Mouse (Mus musculus): Measurements from ENCODE around the gene Bcl9. TPM values are rescaled to one million over a fixed set of nuclear protein-coding genes. Genes with fewer than 3 reads are reported as not detected.

Bcl9 gene
- total and polyA plus RNA-seq, 3 experiments: 2.1 to 20.8 TPM; not detected in 1

GRCm38 (mm10) chr3:97241826-97242225 is 55.9 kb downstream of the Bcl9 start:
- Histone ChIP-seq H3K27me3 (ENCODE audit: control insufficient read depth in 1 of 2, insufficient read depth in 2 of 2, low read length in 2 of 2) (peaks cover 17 to 18% of the 10 kb centered on the region in 2 experiments), H3K4me3 (ENCODE audit: control insufficient read depth in 1 of 2, insufficient read depth in 1 of 2, low read depth in 2 of 2, low read length in 2 of 2) (no peak overlapping the region), H3K9me3 (replicated peaks; ENCODE audit: insufficient read depth, low read length) (no peaks in the 10 kb centered on the region), H3K9ac (ENCODE audit: control insufficient read depth, low read depth, low read length, poor library complexity, severe bottlenecking) (no peak overlapping the region), H3K79me2 (ENCODE audit: control insufficient read depth, insufficient read depth, low read length, poor library complexity) (no peaks in the 10 kb centered on the region), H3K36me3 (ENCODE audit: control insufficient read depth in 1 of 2, insufficient read depth in 2 of 2, low read length in 2 of 2) (no peaks in the 10 kb centered on the region), H3K27ac (ENCODE audit: control insufficient read depth, low read depth, low read length) (no peak overlapping the region), H3K4me1 (ENCODE audit: control insufficient read depth in 1 of 2, insufficient read depth in 2 of 2, low read length in 2 of 2) (no peaks in the 10 kb centered on the region)
- no peak for DNase-seq (ENCODE audit: low read depth, low spot score)
- no peak for TF ChIP-seq NELFE (IDR thresholded peaks at IDR 0.05; ENCODE audit: low read depth, low read length)
- no peak for TF ChIP-seq MYB (IDR thresholded peaks at IDR 0.05; ENCODE audit: low read depth, low read length)
- no peak for TF ChIP-seq E2F4 (IDR thresholded peaks at IDR 0.05; ENCODE audit: borderline replicate concordance, low read depth, low read length)
- TF ChIP-seq RAD21 (IDR thresholded peaks at IDR 0.05; ENCODE audit: low read depth, low read length): no peak
- TF ChIP-seq HCFC1 (IDR thresholded peaks at IDR 0.05; ENCODE audit: low read depth, low read length): no peak
- no peak for TF ChIP-seq MXI1 (IDR thresholded peaks at IDR 0.05; ENCODE audit: low read depth, low read length)
- TF ChIP-seq JUND (IDR thresholded peaks at IDR 0.05; ENCODE audit: low read depth, low read length): no peak
- TF ChIP-seq MYC (IDR thresholded peaks at IDR 0.05; ENCODE audit: low read depth, low read length): no peak
- TF ChIP-seq TCF12 (IDR thresholded peaks at IDR 0.05; ENCODE audit: low read depth, low read length): no peak
- TF ChIP-seq ELF1 (IDR thresholded peaks at IDR 0.05; ENCODE audit: low read depth, low read length): no peak
- TF ChIP-seq POLR2AphosphoS2 (IDR thresholded peaks at IDR 0.05; ENCODE audit: low read length): no peak
- no peak for TF ChIP-seq POLR2A (IDR thresholded peaks at IDR 0.05; ENCODE audit: control insufficient read depth in 1 of 2, insufficient read depth in 1 of 2, low read depth in 1 of 2, low read length in 2 of 2, poor library complexity in 1 of 2)

- no peak for TF ChIP-seq MXI1 (IDR thresholded peaks at IDR 0.05; ENCODE audit: low read depth, low read length)
- no peak for TF ChIP-seq HCFC1 (IDR thresholded peaks at IDR 0.05; ENCODE audit: low read depth, low read length)
- no peak for TF ChIP-seq NELFE (IDR thresholded peaks at IDR 0.05; ENCODE audit: low read depth, low read length)
- no peak for TF ChIP-seq ZMIZ1 (IDR thresholded peaks at IDR 0.05; ENCODE audit: low read depth, low read length)
- TF ChIP-seq POLR2AphosphoS5 (IDR thresholded peaks at IDR 0.05; ENCODE audit: borderline replicate concordance, low read depth, low read length): no peak
- no peak for TF ChIP-seq KAT2A (conservative IDR thresholded peaks at IDR 0.05; ENCODE audit: low read depth, low read length)
- TF ChIP-seq TBP (IDR thresholded peaks at IDR 0.05; ENCODE audit: low read depth, low read length): no peak
- TF ChIP-seq TCF12 (IDR thresholded peaks at IDR 0.05; ENCODE audit: low read depth, low read length): no peak
- TF ChIP-seq USF1 (IDR thresholded peaks at IDR 0.05; ENCODE audit: low read depth, low read length): no peak
- no peak for TF ChIP-seq GATA1 (IDR thresholded peaks at IDR 0.05; ENCODE audit: low read depth, low read length)
- TF ChIP-seq NRF1 (IDR thresholded peaks at IDR 0.05; ENCODE audit: insufficient read depth, low read depth, low read length, poor library complexity, severe bottlenecking): no peak
- no peak for TF ChIP-seq CHD1 (IDR thresholded peaks at IDR 0.05; ENCODE audit: low read depth, low read length)
- no peak for TF ChIP-seq MAFK (IDR thresholded peaks at IDR 0.05; ENCODE audit: borderline replicate concordance, low read depth, low read length)
- TF ChIP-seq GABPA (IDR thresholded peaks at IDR 0.05; ENCODE audit: low read depth, low read length): no peak
- Histone ChIP-seq H3K9ac (ENCODE audit: control insufficient read depth, low read depth, low read length, poor library complexity, severe bottlenecking) (no peak overlapping the region), H3K4me3 (ENCODE audit: control insufficient read depth in 1 of 2, insufficient read depth in 1 of 2, low read depth in 2 of 2, low read length in 2 of 2) (no peak overlapping the region), H3K27ac (ENCODE audit: control insufficient read depth, low read depth, low read length) (no peak overlapping the region), H3K9me3 (replicated peaks; ENCODE audit: insufficient read depth, low read length) (no peaks in the 10 kb centered on the region), H3K36me3 (ENCODE audit: control insufficient read depth in 1 of 2, insufficient read depth in 2 of 2, low read length in 2 of 2) (no peaks in the 10 kb centered on the region), H3K4me1 (ENCODE audit: control insufficient read depth in 1 of 2, insufficient read depth in 2 of 2, low read length in 2 of 2) (no peaks in the 10 kb centered on the region), H3K79me2 (ENCODE audit: control insufficient read depth, insufficient read depth, low read length, poor library complexity) (no peaks in the 10 kb centered on the region), H3K27me3 (ENCODE audit: control insufficient read depth in 1 of 2, insufficient read depth in 2 of 2, low read length in 2 of 2) (peaks cover 17 to 18% of the 10 kb centered on the region in 2 experiments)
- DNase-seq (ENCODE audit: low read depth, low spot score): no peak
These were observed 57.9 kb downstream of the Bcl9 start for GRCm38 (mm10) chr3:97239793-97240192.
